Mouse (Mus musculus) G1E (cell line): ENCODE measurements around the gene Rassf1. TPM values are rescaled to one million over a fixed set of nuclear protein-coding genes. Genes with fewer than 3 reads are reported as not detected.

Source experiments
- ATAC-seq: 2 replicates; pipeline ENCODE4 v1.8.0; 2016; ENCODE audit warnings: mild to moderate bottlenecking; ENCODE audit not compliant: insufficient number of reproducible peaks, poor library complexity, low FRiP score, severe bottlenecking; ENCODE audit errors: extremely low read depth
- DNase-seq: peaks from one replicate; pipeline ENCODE4 v3.0.0; 2012; ENCODE audit warnings: low spot score
- H3K27me3 ChIP-seq: 2 replicates; pipeline ENCODE4 v1.6.1; 2012; ENCODE audit warnings: mild to moderate bottlenecking, low read length, inconsistent platforms; ENCODE audit not compliant: insufficient read depth
- H3K36me3 ChIP-seq: replicated peaks from 2 replicates; pipeline ENCODE3; 2012; ENCODE audit warnings: mild to moderate bottlenecking, inconsistent platforms
- H3K4me1 ChIP-seq: 2 replicates; pipeline ENCODE4 v1.6.1; 2012; ENCODE audit warnings: low read depth, low read length, inconsistent platforms, mixed read lengths; ENCODE audit not compliant: insufficient read depth
- H3K4me3 ChIP-seq: 2 replicates; pipeline ENCODE4 v1.5.1; 2012; ENCODE audit warnings: low read depth, mild to moderate bottlenecking, inconsistent platforms, low read length, moderate library complexity, mixed read lengths
- H3K9me3 ChIP-seq: replicated peaks from 2 replicates; pipeline ENCODE4 v1.6.1; 2012; ENCODE audit warnings: inconsistent platforms
- CTCF ChIP-seq: IDR thresholded peaks from 2 replicates; pipeline ENCODE4 v1.5.1; 2012; ENCODE audit warnings: low read depth, low read length, inconsistent platforms, mixed read lengths
- GATA1 ChIP-seq: IDR thresholded peaks from 2 replicates; pipeline ENCODE4 v1.6.1; 2012; ENCODE audit warnings: borderline replicate concordance, low read length, inconsistent platforms, mixed read lengths
- GATA2 ChIP-seq: IDR thresholded peaks from 2 replicates; pipeline ENCODE4 v1.6.1; 2012; ENCODE audit warnings: low read depth, low read length, inconsistent platforms, borderline replicate concordance
- POLR2AphosphoS5 ChIP-seq: IDR thresholded peaks from 2 replicates; pipeline ENCODE4 v1.6.1; 2012; ENCODE audit warnings: low read depth, low read length, inconsistent platforms; ENCODE audit not compliant: insufficient replicate concordance
- TAL1 ChIP-seq: conservative IDR thresholded peaks from 2 replicates; pipeline ENCODE4 v1.6.1; 2012; ENCODE audit warnings: low read depth, low read length, inconsistent platforms, mixed read lengths
- polyA plus RNA-seq: library from polyadenylated mRNA; stranded (reverse); fragments of >175 nt; gene quantifications from 2 replicates; pipeline ENCODE4 v1.2.3, GENCODE M21; 2012
- total RNA-seq, 2 experiments: library from RNA; stranded (forward) in 1 of 2; stranded (reverse) in 1 of 2; fragments of 200-1000 nt in 1 of 2; fragments of >200 nt in 1 of 2; fragmentation: Nextera tagmentation in 1 of 2; gene quantifications; 2 replicates each; pipeline ENCODE4 v1.2.3; 2014 to 2017

Gene Rassf1
- total and polyA plus RNA-seq, 3 experiments = 12.1 to 29.5 (median 15.4) TPM

DNA sequence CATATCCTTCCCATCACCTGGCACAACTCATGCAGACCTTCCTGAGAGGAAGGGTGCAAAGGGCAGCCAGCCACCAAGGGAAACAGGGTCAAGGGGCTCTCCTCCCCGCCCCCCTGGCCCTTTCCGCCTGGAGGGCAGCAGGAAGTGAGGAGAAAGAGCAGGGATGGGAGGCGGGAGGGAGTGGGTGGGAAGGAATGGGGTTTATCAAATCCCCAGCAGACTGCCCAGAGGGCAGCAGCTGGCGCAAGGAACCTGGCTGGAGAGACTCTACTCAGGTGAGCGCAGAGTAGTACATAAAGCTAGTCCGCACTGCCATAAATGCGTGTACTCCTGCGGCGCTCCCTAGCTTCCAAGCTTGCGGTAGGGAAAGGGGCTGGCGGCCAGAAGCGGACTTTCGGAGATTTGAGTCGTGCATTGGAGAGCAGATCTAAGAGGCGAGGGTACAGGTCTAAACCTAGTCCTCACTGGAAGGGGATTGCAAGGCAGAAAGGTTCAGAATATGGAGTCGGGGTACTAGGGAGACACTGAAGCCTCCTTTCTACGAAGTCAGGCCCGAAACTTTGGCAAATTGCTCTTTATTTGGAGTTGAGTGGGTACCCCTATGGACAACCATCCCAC is 16.5 kb downstream of the Rassf1 start, which contains the start of gene Hyal2:
TSS of gene Hyal2 (plus strand) at position 244 of the 618 bp plus-strand sequence.
- no peak for DNase-seq
- TF ChIP-seq POLR2AphosphoS5 (no peak), GATA2 (no peak), TAL1 (no peak), GATA1 (no peak), CTCF (no peak)

DNA sequence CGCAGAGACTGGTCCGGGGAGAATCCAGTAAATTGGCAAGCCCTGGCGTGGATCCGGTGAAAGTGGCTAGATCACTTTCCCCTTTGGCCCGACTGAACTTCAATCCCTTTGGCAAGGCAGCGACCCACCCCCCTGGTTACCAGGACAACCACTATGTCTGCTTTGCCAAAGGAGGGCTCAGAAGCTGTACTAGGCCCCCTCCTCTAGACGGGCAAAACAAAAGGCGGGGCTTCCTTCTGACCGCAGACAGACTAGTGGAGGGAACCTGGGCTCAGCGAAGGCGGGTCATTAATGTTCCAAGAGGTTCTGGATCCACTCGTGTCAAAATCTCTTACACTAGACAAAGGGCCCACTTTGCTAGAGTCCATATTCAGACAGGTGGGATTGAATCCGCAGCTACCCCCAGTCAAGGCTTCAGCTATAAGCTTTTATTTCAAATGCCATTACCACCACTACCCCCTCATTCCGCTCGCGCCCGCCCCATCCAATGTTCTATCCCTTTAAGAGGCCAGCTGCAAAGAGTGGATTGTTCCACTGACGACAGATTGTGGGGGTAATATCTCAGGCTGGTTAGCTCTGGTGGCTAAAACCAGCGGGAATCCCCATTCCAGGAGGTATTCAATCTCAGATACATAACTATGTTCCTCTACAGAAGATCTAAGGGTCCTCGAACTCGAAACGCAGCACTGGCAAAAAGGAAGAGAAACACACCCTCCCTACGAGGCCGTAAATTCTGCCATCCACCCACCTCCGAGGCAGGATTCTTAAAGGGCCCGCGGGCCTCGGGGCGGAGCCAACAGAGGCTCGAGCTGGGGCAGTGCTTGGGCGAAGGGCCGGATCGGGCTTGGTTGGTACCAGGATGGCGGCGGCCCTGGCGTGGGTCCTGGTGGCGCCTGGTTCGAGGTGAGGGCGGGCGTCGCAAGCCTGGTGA is 17.2 kb downstream of the Rassf1 start:
- Histone ChIP-seq H3K4me3 (peak overlapping the region; percentile 79), H3K36me3 (peaks cover 69% of the 10 kb centered on the region), H3K27me3 (no peaks in the 10 kb centered on the region), H3K4me1 (peaks cover 94% of the 10 kb centered on the region), H3K9me3 (no peaks in the 10 kb centered on the region)
- ATAC-seq = peak; percentile 55; the same call in 1 of the 2 replicates
- peak; percentile 69 for DNase-seq
- no peak for TF ChIP-seq CTCF
- TF ChIP-seq GATA1 = no peak
- TF ChIP-seq POLR2AphosphoS5 = no peak
- no peak for TF ChIP-seq GATA2

More for the DNA sequence above, 16.5 kb downstream of the Rassf1 start, which contains the start of gene Hyal2:
- Histone ChIP-seq H3K4me3 (peak within 1 kb of the TSS; percentile 79), H3K27me3 (no peaks in the 10 kb centered on the region), H3K4me1 (peaks cover 89% of the 10 kb centered on the region), H3K9me3 (no peaks in the 10 kb centered on the region), H3K36me3 (peaks cover 66% of the 10 kb centered on the region)
- ATAC-seq = no peak

DNA sequence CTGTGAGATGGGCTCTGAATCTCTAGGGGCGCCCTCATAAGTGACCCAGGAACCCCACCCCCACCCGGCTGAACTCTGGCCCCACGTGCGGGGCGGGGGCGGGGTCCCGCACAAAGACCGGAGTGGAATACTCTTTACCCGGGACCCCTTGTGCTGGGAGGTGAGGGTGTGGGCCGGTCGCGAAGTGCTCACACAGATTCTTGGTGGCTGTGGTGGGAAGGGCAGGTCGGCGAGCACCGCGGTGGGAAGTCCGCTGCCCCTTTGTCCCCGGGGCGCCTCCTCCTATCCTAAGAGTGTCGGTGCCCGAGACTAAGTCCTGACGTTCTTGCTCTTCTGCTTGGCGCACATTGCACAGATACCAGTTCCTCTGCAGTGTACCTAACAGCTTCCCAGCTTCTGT is 17.9 kb downstream of the Rassf1 start:
- Histone ChIP-seq H3K4me3 (peak overlapping the region; percentile 79), H3K4me1 (peaks cover 87% of the 10 kb centered on the region), H3K27me3 (no peaks in the 10 kb centered on the region), H3K36me3 (peaks cover 65% of the 10 kb centered on the region), H3K9me3 (no peaks in the 10 kb centered on the region)
- DNase-seq (no peak), ATAC-seq (no peak)
- TF ChIP-seq GATA2 (no peak), TAL1 (no peak), CTCF (no peak), GATA1 (no peak), POLR2AphosphoS5 (no peak)

DNA sequence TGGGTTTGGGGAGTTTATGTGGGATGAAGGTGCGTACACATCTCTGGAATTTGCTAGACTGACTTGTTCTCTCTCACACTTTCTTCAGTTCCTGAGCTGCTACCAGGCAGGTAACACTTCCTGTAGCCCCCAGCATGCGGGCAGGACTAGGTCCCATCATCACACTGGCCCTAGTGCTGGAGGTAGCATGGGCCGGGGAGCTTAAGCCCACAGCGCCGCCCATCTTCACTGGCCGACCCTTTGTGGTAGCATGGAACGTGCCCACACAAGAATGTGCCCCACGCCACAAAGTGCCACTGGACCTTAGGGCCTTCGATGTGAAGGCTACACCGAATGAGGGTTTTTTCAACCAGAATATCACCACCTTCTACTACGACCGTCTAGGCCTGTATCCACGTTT is 18.7 kb downstream of the Rassf1 start:
- TF ChIP-seq GATA2 = no peak
- TF ChIP-seq CTCF = no peak
- TF ChIP-seq TAL1 = no peak
- TF ChIP-seq POLR2AphosphoS5 = no peak
- no peak for TF ChIP-seq GATA1

DNA sequence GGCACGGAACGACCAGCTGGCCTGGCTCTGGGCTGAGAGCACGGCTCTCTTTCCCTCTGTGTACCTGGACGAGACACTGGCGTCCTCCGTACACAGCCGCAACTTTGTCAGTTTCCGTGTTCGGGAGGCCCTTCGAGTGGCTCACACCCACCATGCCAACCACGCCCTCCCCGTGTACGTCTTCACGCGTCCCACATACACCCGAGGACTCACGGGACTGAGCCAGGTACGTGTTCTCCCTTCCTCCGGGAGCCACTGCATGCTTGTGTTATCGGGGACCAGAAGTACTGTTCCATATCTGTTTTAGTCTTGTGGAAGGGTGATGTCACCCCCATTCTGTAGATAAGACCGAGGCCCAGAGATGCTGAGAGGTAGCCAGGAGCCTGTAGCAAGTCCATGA is 19.5 kb downstream of the Rassf1 start:
- TF ChIP-seq POLR2AphosphoS5 (no peak), TAL1 (peak; percentile 47)
- DNase-seq (no peak), ATAC-seq (no peak)
- H3K4me3 ChIP-seq = peak overlapping the region; percentile 79; the same call in 1 of the 2 replicates
- no peaks in the 10 kb centered on the region for H3K9me3 ChIP-seq
- H3K36me3 ChIP-seq = peaks cover 52% of the 10 kb centered on the region
- peaks cover 82% of the 10 kb centered on the region for H3K4me1 ChIP-seq
- no peaks in the 10 kb centered on the region for H3K27me3 ChIP-seq

More for the DNA sequence above, 18.7 kb downstream of the Rassf1 start:
- DNase-seq = no peak
- H3K4me1 ChIP-seq = peaks cover 83% of the 10 kb centered on the region
- H3K4me3 ChIP-seq = peak overlapping the region; percentile 79
- H3K27me3 ChIP-seq = no peaks in the 10 kb centered on the region
- H3K9me3 ChIP-seq = no peaks in the 10 kb centered on the region
- H3K36me3 ChIP-seq = peaks cover 58% of the 10 kb centered on the region
- ATAC-seq = no peak

DNA sequence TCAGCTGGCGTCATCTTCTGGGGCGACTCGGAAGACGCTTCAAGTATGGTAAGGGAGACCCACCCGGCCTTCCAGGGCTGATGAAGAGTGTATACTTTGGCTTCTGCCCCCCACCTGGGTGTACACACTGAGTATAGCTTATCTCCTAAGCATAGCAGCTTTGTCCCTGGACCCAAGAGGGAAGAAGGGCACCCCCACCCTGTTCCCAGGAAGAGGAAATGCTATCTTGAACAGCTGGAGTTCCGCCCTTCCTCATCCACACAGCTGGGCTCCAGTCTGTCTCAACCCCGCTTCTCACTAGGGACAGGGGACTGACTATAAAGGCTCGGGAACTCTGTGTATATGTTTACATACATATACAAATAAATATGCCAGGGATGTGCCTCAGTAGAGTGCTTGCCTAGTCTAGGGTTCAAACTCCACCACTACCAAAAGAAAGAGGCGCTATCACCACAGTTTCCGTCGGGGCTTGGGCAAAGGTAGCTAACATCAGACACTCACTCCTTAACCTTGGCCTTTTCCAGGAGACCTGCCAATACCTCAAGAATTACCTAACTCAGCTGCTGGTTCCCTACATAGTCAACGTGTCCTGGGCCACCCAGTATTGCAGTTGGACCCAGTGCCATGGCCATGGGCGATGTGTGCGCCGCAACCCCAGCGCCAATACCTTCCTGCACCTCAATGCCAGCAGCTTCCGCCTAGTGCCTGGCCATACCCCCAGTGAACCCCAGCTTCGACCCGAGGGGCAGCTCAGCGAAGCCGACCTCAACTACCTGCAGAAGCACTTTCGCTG is 20.4 kb downstream of the Rassf1 start:
- DNase-seq (no peak), ATAC-seq (no peak)
- Histone ChIP-seq H3K27me3 (no peaks in the 10 kb centered on the region), H3K9me3 (no peaks in the 10 kb centered on the region), H3K36me3 (peaks cover 43% of the 10 kb centered on the region), H3K4me1 (peaks cover 83% of the 10 kb centered on the region), H3K4me3 (peak overlapping the region; percentile 79; the same call in 1 of the 2 replicates)
- TF ChIP-seq CTCF (no peak), POLR2AphosphoS5 (no peak), GATA1 (no peak), TAL1 (no peak), GATA2 (no peak)
